Mouse (Mus musculus): ENCODE data around the gene Ust.

Gene Ust

DNA sequence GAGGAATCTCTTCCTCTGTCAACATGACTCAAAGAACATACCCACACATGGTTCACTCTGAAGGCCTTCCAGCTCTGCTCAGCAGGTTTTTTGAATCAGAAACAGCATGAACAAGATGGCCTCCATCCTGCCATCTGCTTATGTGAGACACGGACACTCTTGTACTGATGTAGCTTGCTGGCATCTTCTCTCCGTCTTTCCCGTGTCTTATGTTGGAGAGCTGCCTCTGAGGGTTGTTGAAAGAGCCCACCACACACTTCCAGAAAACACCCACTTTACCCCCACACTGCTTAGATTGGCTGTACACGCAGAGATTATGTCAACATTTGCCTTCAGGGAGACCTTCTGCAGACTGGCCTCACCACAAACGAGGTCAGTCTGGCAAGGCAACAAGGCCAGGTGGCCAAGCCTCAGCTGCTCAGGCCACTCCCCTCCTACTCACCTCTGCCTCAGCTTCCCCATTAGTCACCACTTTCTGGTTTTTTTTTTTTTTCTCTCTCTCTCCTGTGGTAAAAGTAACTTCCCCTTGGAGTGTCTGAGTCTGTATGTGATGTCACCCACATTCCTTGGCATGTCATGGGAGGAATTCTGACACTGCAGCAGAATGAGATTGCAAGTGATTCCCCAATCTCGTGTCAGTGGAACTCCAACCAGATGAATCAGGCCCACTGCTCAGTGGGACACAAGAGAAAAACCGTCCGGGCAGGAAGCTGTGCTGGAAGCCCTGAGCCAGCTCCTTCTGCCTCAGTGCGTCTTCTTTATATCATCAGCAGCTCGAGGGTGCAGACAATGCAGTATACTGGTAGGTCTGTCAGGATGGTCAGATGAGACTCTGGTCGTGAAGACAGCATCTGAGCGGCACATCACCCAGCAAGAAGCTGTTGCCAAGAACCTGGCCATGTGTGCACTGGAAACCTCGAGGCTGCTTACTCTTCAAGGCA lies 19.4 kb downstream of the Ust start:
- no peak for DNase-seq

- DNase-seq = no peak
These were observed 23.0 kb downstream of the Ust start for GRCm38 (mm10) chr10:8495543-8496141.

DNA sequence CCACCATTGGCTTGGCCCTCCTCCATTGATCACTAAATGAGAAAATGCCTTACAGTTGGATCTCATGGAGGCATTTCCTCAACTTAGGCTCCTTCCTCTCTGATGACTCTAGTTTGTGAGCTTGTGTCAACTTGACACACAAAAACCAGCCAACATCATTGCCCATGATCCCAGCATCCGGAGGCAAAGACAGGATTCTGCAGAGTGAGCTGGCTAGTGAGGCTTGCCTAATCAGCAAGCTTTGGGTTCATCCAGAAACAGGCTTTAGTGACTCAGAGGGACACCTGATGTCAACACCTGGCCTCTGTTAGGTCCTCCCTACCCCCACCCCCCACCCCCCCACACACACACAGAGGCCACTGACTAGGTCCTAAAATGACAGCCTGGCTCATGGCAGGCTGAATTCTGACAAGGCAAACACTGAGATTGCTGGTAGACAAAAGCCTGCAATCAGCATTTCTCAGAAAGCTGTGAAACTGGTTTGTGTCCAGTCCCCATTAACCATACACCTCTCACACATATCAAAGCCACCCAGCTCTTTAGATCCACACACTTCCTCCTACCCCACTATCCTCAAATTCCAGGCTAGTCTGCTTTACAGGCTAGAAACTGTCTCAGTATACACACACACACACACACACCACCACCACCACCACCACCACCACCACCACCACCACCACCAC lies 26.6 kb downstream of the Ust start:
- no peak for DNase-seq

DNA sequence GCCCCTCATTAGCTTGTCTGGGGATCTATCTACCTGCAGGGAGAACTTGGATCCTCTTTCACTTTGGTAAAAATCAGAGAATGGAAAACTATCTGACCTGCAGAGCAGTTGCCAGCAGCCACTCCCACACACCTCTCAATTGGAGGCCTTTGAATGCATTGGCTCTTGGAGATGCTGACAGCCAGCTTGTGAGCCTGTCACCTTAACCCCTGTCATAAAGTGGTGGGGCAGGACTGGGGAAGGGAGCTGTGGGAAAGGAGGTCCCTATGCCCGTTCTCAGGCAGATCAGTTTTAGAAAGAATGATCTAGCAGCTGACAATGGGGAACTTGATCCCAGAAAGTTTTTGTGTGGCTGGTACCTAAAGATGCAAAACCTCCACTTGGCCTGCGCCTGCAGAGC lies 31.2 kb downstream of the Ust start:
- DNase-seq = no peak

GRCm38 (mm10) chr10:8484487-8484886 lies 34.1 kb downstream of the Ust start:
- no peak for DNase-seq

GRCm38 (mm10) chr10:8482779-8483178 lies 35.8 kb downstream of the Ust start:
- no peak for DNase-seq

GRCm38 (mm10) chr10:8479779-8480178 lies 38.8 kb downstream of the Ust start:
- no peak for DNase-seq

DNA sequence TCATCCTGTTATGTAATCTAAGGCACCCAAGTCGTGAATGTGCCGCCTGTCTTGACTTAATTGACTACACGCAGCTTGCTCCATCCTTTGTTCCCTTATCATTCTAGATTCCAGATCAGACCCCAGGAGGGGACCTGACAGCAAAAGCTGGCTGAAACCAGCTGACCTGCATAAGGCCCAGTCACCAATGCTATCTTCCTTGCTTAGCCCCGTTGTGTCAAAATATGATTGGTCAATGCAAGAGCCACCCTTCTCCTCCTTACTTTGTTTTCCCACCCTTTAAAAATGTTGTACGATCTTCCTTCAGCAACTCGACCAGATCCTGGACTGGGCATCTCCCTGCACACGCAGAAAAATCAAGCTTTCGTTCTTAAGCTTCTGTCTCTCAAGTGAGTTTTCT lies 40.7 kb downstream of the Ust start:
- DNase-seq = no peak

- no peak for DNase-seq
These were observed 46.6 kb downstream of the Ust start for GRCm38 (mm10) chr10:8471995-8472394.

- no peak for DNase-seq
These were observed 47.6 kb downstream of the Ust start for GRCm38 (mm10) chr10:8471012-8471411.

- no peak for DNase-seq
These were observed 49.1 kb downstream of the Ust start for GRCm38 (mm10) chr10:8469516-8469915.

- DNase-seq = no peak
These were observed 49.8 kb downstream of the Ust start for GRCm38 (mm10) chr10:8468651-8469386.

- peak; percentile 1 to 17 for DNase-seq
These were observed 52.7 kb downstream of the Ust start for GRCm38 (mm10) chr10:8465918-8466317.

GRCm38 (mm10) chr10:8465216-8465615 lies 53.4 kb downstream of the Ust start:
- DNase-seq = no peak

DNA sequence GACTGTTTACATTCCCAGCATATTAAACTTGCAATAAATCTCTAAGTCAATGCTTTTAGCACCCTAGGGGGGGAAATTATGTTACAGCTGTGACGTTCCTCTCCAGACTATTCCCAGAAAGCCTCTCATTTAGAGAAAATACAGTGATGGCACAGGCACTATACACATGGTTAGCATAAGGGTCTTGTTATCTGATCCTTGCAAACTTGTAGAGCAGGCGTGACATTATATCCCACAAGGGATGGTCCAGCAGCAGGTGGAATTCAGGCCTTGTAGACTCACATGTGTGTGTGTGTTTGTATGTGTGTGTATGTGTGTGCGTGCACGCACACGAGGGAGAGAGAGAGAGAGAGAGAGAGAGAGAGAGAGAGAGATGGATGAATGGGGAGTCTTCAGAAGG lies 57.3 kb downstream of the Ust start:
- no peak for DNase-seq

- DNase-seq = no peak
These were observed 63.9 kb downstream of the Ust start for GRCm38 (mm10) chr10:8454711-8455110.

DNA sequence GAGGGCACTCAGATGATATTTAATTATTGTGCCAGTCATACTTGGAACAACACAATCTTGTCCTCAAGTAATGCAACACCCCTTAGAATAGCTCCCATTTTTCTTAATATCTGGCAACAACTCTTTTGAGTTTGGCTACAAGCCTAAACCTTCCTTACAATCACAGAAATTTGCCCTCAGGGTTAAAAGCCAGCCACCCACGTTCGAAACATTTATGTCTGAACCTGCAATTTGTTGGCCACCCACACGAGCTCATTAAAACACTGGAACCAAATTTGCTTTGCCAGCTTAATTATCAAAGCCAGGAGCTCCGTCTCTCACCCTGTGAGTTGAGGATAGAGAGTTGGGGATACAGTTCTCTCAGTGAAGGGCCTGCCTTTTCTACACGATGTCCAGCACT lies 70.9 kb downstream of the Ust start:
- DNase-seq = no peak

DNA sequence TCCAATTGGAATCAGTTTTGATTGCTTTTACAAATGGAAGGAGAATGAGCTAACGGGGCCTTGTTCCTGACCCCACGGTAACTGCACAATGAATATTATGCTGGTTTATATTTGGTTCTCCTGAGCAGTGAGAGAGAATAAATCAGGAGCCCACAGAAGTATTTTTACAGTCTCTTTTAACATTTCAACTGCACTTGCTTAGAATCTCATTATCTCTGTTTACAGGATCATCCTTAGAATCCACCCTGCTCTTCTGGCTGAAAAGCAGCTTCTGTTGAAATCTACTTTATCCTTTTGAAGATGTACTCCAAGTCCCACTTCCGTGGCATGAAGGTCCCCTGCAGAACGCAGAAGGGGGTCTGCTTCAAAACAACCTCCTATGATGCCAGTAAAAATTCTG lies 71.7 kb downstream of the Ust start:
- DNase-seq = no peak

DNA sequence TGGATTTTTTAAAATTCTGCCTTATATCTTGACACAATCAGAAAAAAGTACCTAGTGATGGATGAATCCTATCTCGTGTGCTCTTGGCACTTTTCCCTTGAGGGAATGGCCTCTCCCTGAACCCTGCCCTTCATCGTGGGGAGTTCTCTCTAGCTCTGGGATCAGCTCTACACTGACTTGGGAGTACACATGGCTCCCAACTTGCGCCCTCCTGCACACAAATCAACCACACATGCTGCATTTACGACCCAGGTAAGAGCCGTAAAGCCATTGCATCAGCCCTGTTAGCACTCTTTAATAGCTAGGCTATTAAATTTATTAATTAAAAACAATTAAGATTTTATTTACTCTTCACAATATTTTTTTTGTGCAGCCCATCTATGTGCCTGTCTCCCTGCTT lies 74.6 kb downstream of the Ust start:
- DNase-seq = no peak

DNA sequence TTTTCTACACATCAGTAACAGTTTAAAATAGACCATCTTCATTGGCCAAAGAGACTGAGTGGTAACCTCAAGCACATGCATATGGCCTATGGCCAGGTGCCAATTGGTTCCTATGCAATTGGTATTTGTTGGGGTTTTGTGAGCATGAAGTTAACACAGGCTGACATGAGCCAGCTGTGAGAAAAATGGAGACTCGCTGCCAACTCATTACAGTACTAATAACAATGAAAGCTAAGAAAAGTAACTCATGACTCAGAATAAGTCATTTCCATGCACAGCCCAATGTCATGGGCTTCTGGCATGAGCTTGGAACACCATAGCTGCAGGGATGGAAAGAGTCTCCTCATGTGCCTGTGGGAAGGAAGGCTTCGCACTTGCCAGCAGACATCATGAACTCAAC lies 86.8 kb downstream of the Ust start:
- no peak for DNase-seq

- DNase-seq = no peak
These were observed 89.5 kb downstream of the Ust start for GRCm38 (mm10) chr10:8428787-8429778.
